ENCODE assay signal across 18 mouse cellular contexts in genomic region chr19:24391519-24392251, GRCm38 (mm10).
DNase-seq lines count a peak whose midpoint lies in the region; ATAC-seq and TF ChIP-seq lines count a peak whose summit lies in the region.
"Had no signal": no experiment of that assay in that cellular context is flagged by ENCODE, and none has a peak within 500 bp of the region (broad histone marks: within the 10 kb centered on the region; RNA-seq: fewer than 3 reads in every experiment).

No protein-coding gene starts in this region.

- H3K4me2 ChIP-seq in kidney, embryonic 15.5 days: no peak overlapping the region
- H3K4me2 ChIP-seq: embryonic facial prominence, embryonic 15.5 days; heart, embryonic 11.5 days; hindbrain, embryonic 15.5 days; midbrain, embryonic 12.5 days had no signal

- H3K4me3 ChIP-seq in kidney, embryonic 15.5 days (replicated peaks): no peak overlapping the region
- H3K4me3 ChIP-seq in kidney, adult 2 months (ENCODE audit: insufficient read depth, low read depth, low read length): no peak overlapping the region
- H3K4me3 ChIP-seq: embryonic facial prominence, embryonic 15.5 days; hindbrain, embryonic 15.5 days; midbrain, embryonic 12.5 days had no signal

- H3K27me3 ChIP-seq in kidney, embryonic 15.5 days: no peaks in the 10 kb centered on the region
- no peaks in the 10 kb centered on the region for H3K27me3 ChIP-seq in kidney, adult 2 months (replicated peaks; ENCODE audit: control insufficient read depth, insufficient read depth, low read length)
- H3K27me3 ChIP-seq: embryonic facial prominence, embryonic 15.5 days; hindbrain, embryonic 15.5 days; midbrain, embryonic 12.5 days had no signal

- H3K27ac ChIP-seq in kidney, embryonic 15.5 days: peak overlapping the region; percentile 5; the same call in 1 of the 2 replicates
- no peak overlapping the region for H3K27ac ChIP-seq in kidney, adult 2 months (ENCODE audit: insufficient read depth, low read depth, low read length)
- H3K27ac ChIP-seq: embryonic facial prominence, embryonic 15.5 days; hindbrain, embryonic 15.5 days; midbrain, embryonic 12.5 days had no signal

- no peak for ATAC-seq in kidney, embryonic 15.5 days (replicated peaks; ENCODE audit: low FRiP score)

- H3K9me3 ChIP-seq in kidney, embryonic 15.5 days (replicated peaks): no peaks in the 10 kb centered on the region
- H3K9me3 ChIP-seq: embryonic facial prominence, embryonic 15.5 days; hindbrain, embryonic 15.5 days; midbrain, embryonic 12.5 days had no signal

- H3K36me3 ChIP-seq in kidney, embryonic 15.5 days: no peaks in the 10 kb centered on the region
- no peaks in the 10 kb centered on the region for H3K36me3 ChIP-seq in kidney, adult 2 months (ENCODE audit: control insufficient read depth, insufficient read depth, low read length)
- H3K36me3 ChIP-seq: embryonic facial prominence, embryonic 15.5 days; hindbrain, embryonic 15.5 days; midbrain, embryonic 12.5 days had no signal

- DNase-seq in kidney, adult 2 months: no peak
- DNase-seq in A20 (ENCODE audit: low read depth, low spot score): peak; percentile 4
- DNase-seq in forelimb bud, embryonic 11.5 days (ENCODE audit: low read depth, low spot score): peak; percentile 16
- peak; percentile 84 for DNase-seq in mesoderm, embryonic 11.5 days (ENCODE audit: low read depth, low spot score)
- DNase-seq in urinary bladder, postnatal 36 days (ENCODE audit: low spot score in 2 of 2): no peak
- DNase-seq in thymus, postnatal 25 days: no peak
- DNase-seq: adrenal gland, adult 8-10 months; cerebellum, adult 11 months; cerebellum, postnatal 36 days; left cerebral cortex, postnatal 4 days; lung, adult 18-20 months; lung, postnatal 36 days; thymus, adult 18-20 months had no signal

- no peak for TF ChIP-seq CTCF in kidney, adult 2 months (conservative IDR thresholded peaks at IDR 0.05; ENCODE audit: insufficient read depth, insufficient read length, low read depth, low read length)

- WGBS in kidney, embryonic 15.5 days: 23% methylated on average over 9 of the region's 9 CpGs
- 42% methylated on average over 9 of the region's 9 CpGs for WGBS in kidney, adult 2 months

- H3K9ac ChIP-seq in kidney, embryonic 15.5 days: no peak overlapping the region
- H3K9ac ChIP-seq: embryonic facial prominence, embryonic 15.5 days; hindbrain, embryonic 15.5 days; midbrain, embryonic 12.5 days had no signal

- peaks cover 7% of the 10 kb centered on the region; the same call in 1 of the 2 replicates for H3K4me1 ChIP-seq in kidney, embryonic 15.5 days
- H3K4me1 ChIP-seq in kidney, adult 2 months (ENCODE audit: control insufficient read depth, insufficient read depth, low read length): no peaks in the 10 kb centered on the region
- H3K4me1 ChIP-seq: embryonic facial prominence, embryonic 15.5 days; hindbrain, embryonic 15.5 days; midbrain, embryonic 12.5 days had no signal

- TF ChIP-seq POLR2A in kidney, adult 2 months (IDR thresholded peaks at IDR 0.05; ENCODE audit: low read depth, low read length): no peak

Comparison
In these comparisons a context has a peak if more than half of its experiments do, and no peak if none do; other contexts are left out.
1. DNase-seq: peak in A20 (single experiment), forelimb bud, embryonic 11.5 days (single experiment) and mesoderm, embryonic 11.5 days (single experiment); none in kidney, adult 2 months (single experiment), urinary bladder, postnatal 36 days (0 of 2) and thymus, postnatal 25 days (single experiment).